Mouse (Mus musculus): ENCODE data around the gene Gm21994. TPM values are rescaled to one million over a fixed set of nuclear protein-coding genes. Genes with fewer than 3 reads are reported as not detected.
"Not testable (repeated sequence)": the region's sequence is repeated elsewhere in the genome, so short reads cannot be mapped to it uniquely, and the experiment has no call there.

Gm21994 gene
- total and polyA plus RNA-seq, 3 experiments = 6.3 to 803 (median 6.4) TPM

DNA sequence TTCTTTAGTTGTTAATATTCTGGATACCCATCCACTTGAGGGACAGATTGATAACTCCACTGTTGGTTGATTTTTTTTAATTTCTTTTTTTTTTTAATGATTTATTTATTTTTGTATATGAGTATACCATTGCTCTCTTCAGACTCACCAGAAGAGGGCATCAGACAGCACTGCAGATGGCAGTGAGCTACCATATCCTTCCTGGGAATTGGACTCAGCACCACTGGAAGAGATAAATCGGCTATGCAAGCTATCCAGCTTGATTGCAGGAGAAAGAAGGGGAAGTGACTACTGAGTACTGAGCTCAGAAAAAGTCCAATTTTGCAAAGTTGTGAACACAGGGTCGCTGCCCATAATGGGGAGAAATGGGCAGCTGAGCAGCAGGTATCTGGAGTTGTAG lies 1.5 kb upstream of the Gm21994 start:
- peak; percentile 3 for DNase-seq (ENCODE audit: low read depth, low spot score)
- H3K27me3 ChIP-seq (ENCODE audit: control insufficient read depth in 1 of 2, insufficient read depth in 2 of 2, low read length in 2 of 2); H3K79me2 ChIP-seq (ENCODE audit: control insufficient read depth, insufficient read depth, low read length, poor library complexity); H3K4me1 ChIP-seq (ENCODE audit: control insufficient read depth in 1 of 2, insufficient read depth in 2 of 2, low read length in 2 of 2); H3K9me3 ChIP-seq (replicated peaks; ENCODE audit: insufficient read depth, low read length); H3K9ac ChIP-seq (ENCODE audit: control insufficient read depth, low read depth, low read length, poor library complexity, severe bottlenecking); H3K36me3 ChIP-seq (ENCODE audit: control insufficient read depth in 1 of 2, insufficient read depth in 2 of 2, low read length in 2 of 2); H3K4me3 ChIP-seq (ENCODE audit: control insufficient read depth in 1 of 2, insufficient read depth in 1 of 2, low read depth in 2 of 2, low read length in 2 of 2); H3K27ac ChIP-seq (ENCODE audit: control insufficient read depth, low read depth, low read length): not testable (repeated sequence)
- TF ChIP-seq SMC3 (IDR thresholded peaks at IDR 0.05; ENCODE audit: low read depth, low read length) (0 out of 2 replicates have a peak, but pooled peaks have one; percentile 9), CTCF (IDR thresholded peaks at IDR 0.05 in 2 of 3, conservative IDR thresholded peaks at IDR 0.05 in 1 of 3; ENCODE audit: control insufficient read depth in 1 of 3, insufficient read depth in 1 of 3, low read depth in 2 of 3, low read length in 3 of 3, poor library complexity in 1 of 3, severe bottlenecking in 1 of 3) (0 out of 6 replicates have a peak, but pooled peaks of 1 of the 3 experiments have one; percentile 12)

DNA sequence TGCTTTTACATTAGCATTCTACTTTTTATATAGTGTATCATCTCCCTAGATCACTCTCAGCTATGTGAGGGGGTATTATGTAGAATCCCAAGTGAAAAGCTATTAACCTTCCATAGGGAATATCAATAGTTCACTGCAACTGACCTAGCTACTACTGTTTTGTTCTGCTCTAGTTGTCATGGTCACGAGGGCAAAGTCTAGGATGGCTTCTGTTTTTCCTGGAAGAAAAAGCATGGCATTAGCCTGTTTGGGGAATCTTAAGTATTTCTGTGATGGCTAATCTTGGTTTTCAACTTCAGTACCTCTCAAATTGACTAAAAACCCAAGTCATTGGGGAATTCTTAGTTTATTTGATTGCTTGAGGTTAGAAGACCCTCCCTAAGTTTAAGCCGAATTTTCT lies 12.2 kb downstream of the Gm21994 start:
- Histone ChIP-seq H3K9me3 (replicated peaks; ENCODE audit: insufficient read depth, low read length) (no peaks in the 10 kb centered on the region), H3K4me1 (ENCODE audit: control insufficient read depth in 1 of 2, insufficient read depth in 2 of 2, low read length in 2 of 2) (no peaks in the 10 kb centered on the region)
- DNase-seq (ENCODE audit: low read depth, low spot score) = no peak

DNA sequence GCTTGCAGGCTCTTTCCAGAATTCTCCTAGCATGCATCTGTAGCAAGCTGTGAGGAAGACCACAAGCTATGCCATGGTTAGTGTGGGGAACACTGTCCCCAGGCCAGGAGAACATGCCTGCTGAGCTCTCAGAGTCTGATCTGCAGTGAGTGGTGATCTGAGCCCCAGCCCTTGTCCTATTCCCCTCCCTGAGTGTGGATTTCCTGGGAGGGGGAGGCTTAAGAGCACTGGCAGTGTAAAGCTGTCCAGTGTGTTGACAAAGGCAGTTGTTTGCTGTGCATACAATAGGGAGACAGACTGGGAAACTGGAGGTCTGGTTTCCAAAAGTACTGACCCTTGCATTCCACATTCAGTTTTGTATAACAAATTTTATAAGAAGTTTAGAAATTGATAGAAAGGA lies 32.1 kb downstream of the Gm21994 start:
- H3K9ac ChIP-seq (ENCODE audit: control insufficient read depth, low read depth, low read length, poor library complexity, severe bottlenecking); H3K27me3 ChIP-seq (ENCODE audit: control insufficient read depth in 1 of 2, insufficient read depth in 2 of 2, low read length in 2 of 2); H3K36me3 ChIP-seq (ENCODE audit: control insufficient read depth in 1 of 2, insufficient read depth in 2 of 2, low read length in 2 of 2); H3K27ac ChIP-seq (ENCODE audit: control insufficient read depth, low read depth, low read length); H3K79me2 ChIP-seq (ENCODE audit: control insufficient read depth, insufficient read depth, low read length, poor library complexity); DNase-seq (ENCODE audit: low read depth, low spot score); H3K9me3 ChIP-seq (replicated peaks; ENCODE audit: insufficient read depth, low read length); H3K4me1 ChIP-seq (ENCODE audit: control insufficient read depth in 1 of 2, insufficient read depth in 2 of 2, low read length in 2 of 2); H3K4me3 ChIP-seq (ENCODE audit: control insufficient read depth in 1 of 2, insufficient read depth in 1 of 2, low read depth in 2 of 2, low read length in 2 of 2): not testable (repeated sequence)

More for the DNA sequence above, 12.2 kb downstream of the Gm21994 start:
- no peaks in the 10 kb centered on the region for H3K79me2 ChIP-seq (ENCODE audit: control insufficient read depth, insufficient read depth, low read length, poor library complexity)
- no peaks in the 10 kb centered on the region for H3K27me3 ChIP-seq (ENCODE audit: control insufficient read depth in 1 of 2, insufficient read depth in 2 of 2, low read length in 2 of 2)
- H3K9ac ChIP-seq (ENCODE audit: control insufficient read depth, low read depth, low read length, poor library complexity, severe bottlenecking) = no peak overlapping the region
- no peak overlapping the region for H3K27ac ChIP-seq (ENCODE audit: control insufficient read depth, low read depth, low read length)
- TF ChIP-seq CTCF (IDR thresholded peaks at IDR 0.05 in 2 of 3, conservative IDR thresholded peaks at IDR 0.05 in 1 of 3; ENCODE audit: control insufficient read depth in 1 of 3, insufficient read depth in 1 of 3, low read depth in 2 of 3, low read length in 3 of 3, poor library complexity in 1 of 3, severe bottlenecking in 1 of 3) (no peak), TCF12 (IDR thresholded peaks at IDR 0.05; ENCODE audit: low read depth, low read length) (no peak), SIN3A (IDR thresholded peaks at IDR 0.05; ENCODE audit: low read length) (no peak), MAFK (IDR thresholded peaks at IDR 0.05; ENCODE audit: borderline replicate concordance, low read depth, low read length) (no peak), ZKSCAN1 (IDR thresholded peaks at IDR 0.05; ENCODE audit: low read depth, low read length) (no peak), RCOR1 (IDR thresholded peaks at IDR 0.05; ENCODE audit: low read depth, low read length) (no peak), BHLHE40 (IDR thresholded peaks at IDR 0.05; ENCODE audit: borderline replicate concordance, low read depth, low read length) (no peak), JUND (IDR thresholded peaks at IDR 0.05; ENCODE audit: low read depth, low read length) (no peak), NELFE (IDR thresholded peaks at IDR 0.05; ENCODE audit: low read depth, low read length) (no peak), KAT2A (conservative IDR thresholded peaks at IDR 0.05; ENCODE audit: low read depth, low read length) (no peak), ZC3H11A (IDR thresholded peaks at IDR 0.05; ENCODE audit: low read depth, low read length) (no peak), EP300 (IDR thresholded peaks at IDR 0.05; ENCODE audit: low read depth in 1 of 2, low read length in 2 of 2) (no peak), USF1 (IDR thresholded peaks at IDR 0.05; ENCODE audit: low read depth, low read length) (no peak), NRF1 (IDR thresholded peaks at IDR 0.05; ENCODE audit: insufficient read depth, low read depth, low read length, poor library complexity, severe bottlenecking) (no peak), MAZ (IDR thresholded peaks at IDR 0.05; ENCODE audit: low read depth, low read length) (no peak), POLR2A (IDR thresholded peaks at IDR 0.05; ENCODE audit: control insufficient read depth in 1 of 2, insufficient read depth in 1 of 2, low read depth in 1 of 2, low read length in 2 of 2, poor library complexity in 1 of 2) (no peak), ZMIZ1 (IDR thresholded peaks at IDR 0.05; ENCODE audit: low read depth, low read length) (no peak), E2F4 (IDR thresholded peaks at IDR 0.05; ENCODE audit: borderline replicate concordance, low read depth, low read length) (no peak)
- no peak overlapping the region for H3K4me3 ChIP-seq (ENCODE audit: control insufficient read depth in 1 of 2, insufficient read depth in 1 of 2, low read depth in 2 of 2, low read length in 2 of 2)
- no peaks in the 10 kb centered on the region for H3K36me3 ChIP-seq (ENCODE audit: control insufficient read depth in 1 of 2, insufficient read depth in 2 of 2, low read length in 2 of 2)

DNA sequence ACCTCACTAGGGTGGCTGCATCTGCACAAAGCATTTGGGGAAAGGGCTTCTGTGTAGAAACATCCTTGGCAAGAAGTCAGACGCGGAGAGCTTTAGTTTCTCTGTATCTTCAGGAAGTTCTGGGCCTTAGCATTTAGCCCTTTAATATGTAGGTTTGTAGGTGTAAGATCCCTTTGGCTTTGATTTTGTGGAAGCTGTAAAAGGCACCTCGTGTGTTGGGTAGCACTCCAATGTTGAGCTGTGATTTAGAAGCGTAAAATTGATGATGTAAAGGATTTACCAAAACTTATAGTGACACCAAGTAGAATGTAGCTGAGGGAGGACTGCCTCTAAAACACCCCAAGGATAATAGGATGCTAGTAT lies 37.0 kb downstream of the Gm21994 start:
- not testable (repeated sequence) for DNase-seq (ENCODE audit: low read depth, low spot score); H3K27me3 ChIP-seq (ENCODE audit: control insufficient read depth in 1 of 2, insufficient read depth in 2 of 2, low read length in 2 of 2); H3K36me3 ChIP-seq (ENCODE audit: control insufficient read depth in 1 of 2, insufficient read depth in 2 of 2, low read length in 2 of 2); H3K9me3 ChIP-seq (replicated peaks; ENCODE audit: insufficient read depth, low read length); H3K4me3 ChIP-seq (ENCODE audit: control insufficient read depth in 1 of 2, insufficient read depth in 1 of 2, low read depth in 2 of 2, low read length in 2 of 2); H3K9ac ChIP-seq (ENCODE audit: control insufficient read depth, low read depth, low read length, poor library complexity, severe bottlenecking); H3K79me2 ChIP-seq (ENCODE audit: control insufficient read depth, insufficient read depth, low read length, poor library complexity); H3K27ac ChIP-seq (ENCODE audit: control insufficient read depth, low read depth, low read length); H3K4me1 ChIP-seq (ENCODE audit: control insufficient read depth in 1 of 2, insufficient read depth in 2 of 2, low read length in 2 of 2)

Measured in MEL (cell line).